Mouse (Mus musculus) lung, embryonic 14.5 days (tissue): ENCODE data around the gene Wnt1. TPM values are rescaled to one million over a fixed set of nuclear protein-coding genes. Genes with fewer than 3 reads are reported as not detected.

Source experiments
- ATAC-seq: fragments of 200-750 bp; cut with Nextera tagmentation; 2 replicates; pipeline ENCODE4 v1.8.0; 2017; ENCODE audit warnings: mild to moderate bottlenecking, moderate TSS enrichment, moderate library complexity; ENCODE audit not compliant: insufficient read depth
- DNase-seq: peaks from one replicate; pipeline ENCODE4 v3.0.0-alpha.2; 2015
- H3K27ac ChIP-seq: fragments of 300-500 bp; sonication (generic); 2 replicates; pipeline ENCODE4 v1.5.1; 2014; ENCODE audit warnings: low read depth, mild to moderate bottlenecking, moderate library complexity
- H3K27me3 ChIP-seq: fragments of 300-500 bp; sonication (generic); 2 replicates; pipeline ENCODE4 v1.6.1; 2014; ENCODE audit warnings: low read length, control low read depth; ENCODE audit not compliant: insufficient read depth
- H3K36me3 ChIP-seq: fragments of 300-500 bp; sonication (generic); 2 replicates; pipeline ENCODE4 v1.6.1; 2014; ENCODE audit warnings: control low read depth; ENCODE audit not compliant: insufficient read depth
- H3K4me1 ChIP-seq: fragments of 300-500 bp; sonication (generic); 2 replicates; pipeline ENCODE4 v1.6.1; 2014; ENCODE audit warnings: antibody characterized with exemption, control low read depth; ENCODE audit not compliant: insufficient read depth
- H3K4me2 ChIP-seq: fragments of 300-500 bp; sonication (generic); 2 replicates; pipeline ENCODE4 v1.6.1; 2014; ENCODE audit warnings: mild to moderate bottlenecking
- H3K4me3 ChIP-seq: fragments of 300-500 bp; sonication (generic); 2 replicates; pipeline ENCODE4 v1.5.1; 2014; ENCODE audit warnings: low read depth, low read length
- H3K9ac ChIP-seq: fragments of 300-500 bp; sonication (generic); 2 replicates; pipeline ENCODE4 v1.6.1; 2014
- H3K9me3 ChIP-seq: fragments of 300-500 bp; sonication (generic); 2 replicates; pipeline ENCODE4 v1.6.1; 2016; ENCODE audit warnings: low read depth, low read length, control low read depth
- CTCF ChIP-seq: IDR thresholded peaks from 2 replicates; pipeline ENCODE4 v1.5.1; 2016; ENCODE audit warnings: antibody characterized with exemption, low read depth
- WGBS: fragments of 180-500 bp; shearing (Covaris S2); extraction: QIAGEN DNeasy Blood & Tissue Kit; methylation state at CpG from one replicate; pipeline ENCODE4 v1.1.7; 2014; 5-methylcytosine and 5-hydroxymethylcytosine counted together
- polyA plus RNA-seq: library from polyadenylated mRNA; unstranded; fragments of >200 nt; fragmentation: Nextera tagmentation; extraction: Ambion mirVana; gene quantifications from 2 replicates; pipeline ENCODE4 v1.2.1, GENCODE M21; 2014

Gene Wnt1
- polyA plus RNA-seq, 1 experiment from 2014 or later: not detected

DNA sequence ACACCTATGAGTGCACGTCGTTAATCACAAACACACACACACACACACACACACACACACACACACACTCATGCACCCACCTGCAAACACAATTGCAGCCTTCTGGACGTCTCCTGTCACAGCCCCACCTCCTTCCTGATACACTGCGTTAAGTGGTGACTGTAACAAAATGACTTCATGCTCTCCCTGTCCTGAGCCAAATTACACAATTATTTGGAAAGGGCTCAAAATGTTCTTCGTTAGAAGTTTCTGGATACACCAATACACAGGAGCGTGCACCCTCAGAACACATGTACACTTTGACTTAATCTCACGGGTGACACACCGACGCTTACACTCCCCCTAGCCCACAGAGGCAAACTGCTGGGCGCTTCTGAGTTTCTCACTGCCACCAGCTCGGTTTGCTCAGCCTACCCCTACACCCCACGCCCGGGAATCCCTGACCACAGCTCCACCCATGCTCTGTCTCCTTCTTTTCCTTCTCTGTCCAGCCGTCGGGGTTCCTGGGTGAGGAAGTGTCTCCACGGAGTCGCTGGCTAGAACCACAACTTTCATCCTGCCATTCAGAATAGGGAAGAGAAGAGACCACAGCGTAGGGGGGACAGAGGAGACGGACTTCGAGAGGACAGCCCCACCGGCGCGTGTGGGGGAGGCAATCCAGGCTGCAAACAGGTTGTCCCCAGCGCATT lies 541 bp upstream of the Wnt1 start:
- Histone ChIP-seq H3K4me1 (no peaks in the 10 kb centered on the region), H3K4me3 (no peak overlapping the region), H3K4me2 (no peak overlapping the region; the same call in 1 of the 2 replicates), H3K36me3 (no peaks in the 10 kb centered on the region), H3K27ac (no peak overlapping the region), H3K9me3 (no peaks in the 10 kb centered on the region), H3K27me3 (peaks cover 76% of the 10 kb centered on the region), H3K9ac (no peak overlapping the region)
- WGBS: 11% methylated on average over 24 of the region's 24 CpGs
- DNase-seq: no peak
- no peak for ATAC-seq
- TF ChIP-seq CTCF: no peak

DNA sequence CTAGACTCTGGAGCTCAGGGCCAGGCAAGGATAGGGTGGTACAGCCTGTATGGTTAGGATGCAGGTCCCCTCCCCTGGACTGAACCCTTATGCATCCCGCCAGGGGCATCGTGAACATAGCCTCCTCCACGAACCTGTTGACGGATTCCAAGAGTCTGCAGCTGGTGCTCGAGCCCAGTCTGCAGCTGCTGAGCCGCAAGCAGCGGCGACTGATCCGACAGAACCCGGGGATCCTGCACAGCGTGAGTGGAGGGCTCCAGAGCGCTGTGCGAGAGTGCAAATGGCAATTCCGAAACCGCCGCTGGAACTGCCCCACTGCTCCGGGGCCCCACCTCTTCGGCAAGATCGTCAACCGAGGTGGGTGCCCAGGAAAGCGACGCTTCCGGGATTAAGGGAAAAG lies 1.1 kb downstream of the Wnt1 start:
- Histone ChIP-seq H3K27ac (no peak overlapping the region), H3K4me1 (no peaks in the 10 kb centered on the region), H3K36me3 (no peaks in the 10 kb centered on the region), H3K9me3 (no peaks in the 10 kb centered on the region), H3K4me3 (peak overlapping the region; percentile 22), H3K9ac (no peak overlapping the region), H3K27me3 (peaks cover 88% of the 10 kb centered on the region), H3K4me2 (peak overlapping the region; percentile 43; the same call in 1 of the 2 replicates)
- no peak for DNase-seq
- WGBS: under 1% methylated on average over 23 of the region's 23 CpGs
- TF ChIP-seq CTCF: no peak
- ATAC-seq: no peak

DNA sequence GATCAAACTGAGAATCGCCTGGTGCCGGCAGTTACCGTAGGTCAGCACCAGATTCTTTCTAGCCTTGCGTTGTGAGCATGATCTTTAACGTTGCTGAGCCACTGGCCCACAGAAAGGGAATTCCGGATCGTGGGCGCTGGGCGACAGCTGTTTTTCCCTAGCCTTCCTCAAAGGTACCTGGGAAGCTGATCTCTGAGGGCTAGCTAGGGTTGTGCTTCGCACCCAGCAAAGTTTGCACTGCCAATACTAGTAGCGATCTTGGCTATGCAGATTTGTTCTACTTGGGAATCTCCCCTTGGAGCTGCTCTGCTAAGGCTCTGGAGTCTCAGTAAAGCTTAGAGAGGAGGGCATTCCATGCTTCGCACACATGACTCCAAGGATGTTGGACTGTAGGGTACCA lies 1.6 kb downstream of the Wnt1 start:
- peak overlapping the region; percentile 22 for H3K4me3 ChIP-seq
- no peaks in the 10 kb centered on the region for H3K4me1 ChIP-seq
- H3K4me2 ChIP-seq: peak overlapping the region; percentile 43; the same call in 1 of the 2 replicates
- H3K9ac ChIP-seq: no peak overlapping the region
- ATAC-seq (no peak), DNase-seq (no peak)
- no peak overlapping the region for H3K27ac ChIP-seq
- H3K9me3 ChIP-seq: no peaks in the 10 kb centered on the region
- peaks cover 91% of the 10 kb centered on the region for H3K27me3 ChIP-seq
- WGBS: 2% methylated on average over 12 of the region's 12 CpGs
- no peak for TF ChIP-seq CTCF
- H3K36me3 ChIP-seq: no peaks in the 10 kb centered on the region

DNA sequence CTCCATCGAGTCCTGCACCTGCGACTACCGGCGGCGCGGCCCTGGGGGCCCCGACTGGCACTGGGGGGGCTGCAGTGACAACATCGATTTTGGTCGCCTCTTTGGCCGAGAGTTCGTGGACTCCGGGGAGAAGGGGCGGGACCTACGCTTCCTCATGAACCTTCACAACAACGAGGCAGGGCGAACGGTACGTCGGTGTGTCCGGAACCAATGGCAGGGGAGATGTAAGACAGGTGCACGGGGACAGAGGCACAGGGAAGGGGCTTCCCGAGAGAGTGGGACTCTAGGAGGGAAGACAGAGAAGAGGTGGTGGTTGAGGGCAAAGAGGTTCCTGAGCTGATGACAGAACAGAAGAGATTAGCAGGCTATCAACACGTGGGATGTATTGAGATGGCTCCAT lies 2.1 kb downstream of the Wnt1 start:
- H3K27ac ChIP-seq: no peak overlapping the region
- H3K4me1 ChIP-seq: no peaks in the 10 kb centered on the region
- peaks cover 96% of the 10 kb centered on the region for H3K27me3 ChIP-seq
- no peaks in the 10 kb centered on the region for H3K36me3 ChIP-seq
- H3K4me2 ChIP-seq: no peak overlapping the region
- ATAC-seq: no peak
- H3K9me3 ChIP-seq: no peaks in the 10 kb centered on the region
- H3K9ac ChIP-seq: no peak overlapping the region
- WGBS: under 1% methylated on average over 23 of the region's 23 CpGs
- peak overlapping the region; percentile 16; the same call in 1 of the 2 replicates for H3K4me3 ChIP-seq
- no peak for DNase-seq
- TF ChIP-seq CTCF: no peak

DNA sequence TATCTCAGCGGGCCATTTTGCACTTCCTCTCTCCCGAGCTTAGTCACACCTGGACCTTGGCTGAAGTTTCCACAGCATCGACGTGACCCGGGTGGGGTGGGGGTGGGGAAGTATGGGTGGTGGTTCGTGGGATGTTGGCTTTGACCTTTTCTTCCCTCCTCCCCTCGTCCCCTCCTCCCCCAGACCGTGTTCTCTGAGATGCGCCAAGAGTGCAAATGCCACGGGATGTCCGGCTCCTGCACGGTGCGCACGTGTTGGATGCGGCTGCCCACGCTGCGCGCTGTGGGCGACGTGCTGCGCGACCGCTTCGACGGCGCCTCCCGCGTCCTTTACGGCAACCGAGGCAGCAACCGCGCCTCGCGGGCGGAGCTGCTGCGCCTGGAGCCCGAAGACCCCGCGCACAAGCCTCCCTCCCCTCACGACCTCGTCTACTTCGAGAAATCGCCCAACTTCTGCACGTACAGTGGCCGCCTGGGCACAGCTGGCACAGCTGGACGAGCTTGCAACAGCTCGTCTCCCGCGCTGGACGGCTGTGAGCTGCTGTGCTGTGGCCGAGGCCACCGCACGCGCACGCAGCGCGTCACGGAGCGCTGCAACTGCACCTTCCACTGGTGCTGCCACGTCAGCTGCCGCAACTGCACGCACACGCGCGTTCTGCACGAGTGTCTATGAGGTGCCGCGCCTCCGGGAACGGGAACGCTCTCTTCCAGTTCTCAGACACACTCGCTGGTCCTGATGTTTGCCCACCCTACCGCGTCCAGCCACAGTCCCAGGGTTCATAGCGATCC lies 2.8 kb downstream of the Wnt1 start:
- Histone ChIP-seq H3K9ac (no peak overlapping the region), H3K4me1 (no peaks in the 10 kb centered on the region), H3K27me3 (peaks cover 100% of the 10 kb centered on the region), H3K4me3 (peak overlapping the region; percentile 21), H3K9me3 (no peaks in the 10 kb centered on the region), H3K36me3 (no peaks in the 10 kb centered on the region), H3K4me2 (peak overlapping the region; percentile 44; the same call in 1 of the 2 replicates), H3K27ac (no peak overlapping the region)
- no peak for TF ChIP-seq CTCF
- 1% methylated on average over 75 of the region's 75 CpGs for WGBS
- DNase-seq (no peak), ATAC-seq (no peak)

DNA sequence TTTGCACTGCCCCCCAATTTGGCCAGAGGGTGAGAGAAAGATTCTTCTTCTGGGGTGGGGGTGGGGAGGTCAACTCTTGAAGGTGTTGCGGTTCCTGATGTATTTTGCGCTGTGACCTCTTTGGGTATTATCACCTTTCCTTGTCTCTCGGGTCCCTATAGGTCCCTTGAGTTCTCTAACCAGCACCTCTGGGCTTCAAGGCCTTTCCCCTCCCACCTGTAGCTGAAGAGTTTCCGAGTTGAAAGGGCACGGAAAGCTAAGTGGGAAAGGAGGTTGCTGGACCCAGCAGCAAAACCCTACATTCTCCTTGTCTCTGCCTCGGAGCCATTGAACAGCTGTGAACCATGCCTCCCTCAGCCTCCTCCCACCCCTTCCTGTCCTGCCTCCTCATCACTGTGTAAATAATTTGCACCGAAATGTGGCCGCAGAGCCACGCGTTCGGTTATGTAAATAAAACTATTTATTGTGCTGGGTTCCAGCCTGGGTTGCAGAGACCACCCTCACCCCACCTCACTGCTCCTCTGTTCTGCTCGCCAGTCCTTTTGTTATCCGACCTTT lies 3.6 kb downstream of the Wnt1 start:
- no peak for DNase-seq
- Histone ChIP-seq H3K4me2 (no peak overlapping the region), H3K27ac (no peak overlapping the region), H3K4me3 (peak overlapping the region; percentile 21), H3K9me3 (no peaks in the 10 kb centered on the region), H3K27me3 (peaks cover 100% of the 10 kb centered on the region), H3K4me1 (no peaks in the 10 kb centered on the region), H3K36me3 (no peaks in the 10 kb centered on the region), H3K9ac (no peak overlapping the region)
- 4% methylated on average over 13 of the region's 13 CpGs for WGBS
- no peak for ATAC-seq
- no peak for TF ChIP-seq CTCF
